Mouse (Mus musculus) mouse trophoblast stem cell (cell line): ENCODE data around the gene Plpp6.
"Not testable (repeated sequence)": the region's sequence is repeated elsewhere in the genome, so short reads cannot be mapped to it uniquely, and the experiment has no call there.

Experiments
- in situ Hi-C, 2 experiments: fragments of 300-500 bp; cut with MseI, MboI; formaldehyde crosslinking; loops; 2 replicates in 1 of 2; 3 replicates in 1 of 2; pipeline ENCODE4 v1.15.1; 2025

Gene Plpp6

DNA sequence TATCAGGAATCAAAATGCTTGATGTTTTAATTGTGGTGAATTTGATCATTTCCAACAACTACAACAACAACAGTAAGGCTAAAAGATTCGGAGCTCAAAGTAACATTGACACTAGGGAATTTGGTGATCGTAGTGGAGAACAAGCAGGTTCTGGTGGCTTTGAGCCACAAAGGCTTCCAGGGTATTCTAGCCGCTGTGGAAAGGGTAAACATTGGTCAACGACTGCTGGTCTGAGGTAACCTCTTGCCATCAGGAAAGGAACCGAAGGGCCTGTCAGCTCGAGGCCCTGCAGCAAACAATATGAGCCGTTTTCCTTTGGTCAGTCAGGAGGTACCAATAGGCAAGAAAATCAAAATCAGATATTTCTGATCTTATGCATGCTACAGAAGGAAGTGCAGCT, 18.9 kb downstream of the Plpp6 start:
- in situ Hi-C loops = no loop called here

GRCm38 (mm10) chr19:28989515-28989914, 25.8 kb downstream of the Plpp6 start:
- in situ Hi-C loops = no loop called here

GRCm38 (mm10) chr19:28990194-28990589, 26.4 kb downstream of the Plpp6 start, which contains the start of gene Cdc37l1:
TSS of gene Cdc37l1 (plus strand) at chr19:28990352.
- in situ Hi-C loops = no loop called here

GRCm38 (mm10) chr19:28990590-28991221, 27.0 kb downstream of the Plpp6 start:
- in situ Hi-C loops = no loop called here

DNA sequence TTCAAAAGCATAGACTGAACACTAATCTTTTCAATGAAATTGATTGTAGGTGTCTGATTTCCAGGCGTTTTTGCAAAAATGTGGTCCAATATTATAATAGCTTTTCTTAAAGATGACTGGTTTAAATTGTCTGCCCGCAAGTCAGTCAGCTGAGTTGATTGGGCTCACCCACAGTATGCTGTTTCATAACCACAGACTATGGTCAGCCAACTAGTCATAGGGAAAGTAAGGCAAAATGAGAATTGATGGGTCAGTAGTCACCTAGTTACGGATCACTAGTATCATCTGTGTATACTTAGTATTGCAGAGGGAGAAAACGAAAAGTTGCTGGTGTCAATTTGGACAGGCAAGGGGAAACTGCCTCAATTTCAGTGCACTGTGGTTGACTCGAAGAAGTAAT, 27.6 kb downstream of the Plpp6 start:
- in situ Hi-C loops = no loop called here

- in situ Hi-C loops = no loop called here
These were observed 31.1 kb downstream of the Plpp6 start for GRCm38 (mm10) chr19:28994870-28995269.

- in situ Hi-C loops = no loop called here
These were observed 31.6 kb downstream of the Plpp6 start for GRCm38 (mm10) chr19:28995366-28995765.

DNA sequence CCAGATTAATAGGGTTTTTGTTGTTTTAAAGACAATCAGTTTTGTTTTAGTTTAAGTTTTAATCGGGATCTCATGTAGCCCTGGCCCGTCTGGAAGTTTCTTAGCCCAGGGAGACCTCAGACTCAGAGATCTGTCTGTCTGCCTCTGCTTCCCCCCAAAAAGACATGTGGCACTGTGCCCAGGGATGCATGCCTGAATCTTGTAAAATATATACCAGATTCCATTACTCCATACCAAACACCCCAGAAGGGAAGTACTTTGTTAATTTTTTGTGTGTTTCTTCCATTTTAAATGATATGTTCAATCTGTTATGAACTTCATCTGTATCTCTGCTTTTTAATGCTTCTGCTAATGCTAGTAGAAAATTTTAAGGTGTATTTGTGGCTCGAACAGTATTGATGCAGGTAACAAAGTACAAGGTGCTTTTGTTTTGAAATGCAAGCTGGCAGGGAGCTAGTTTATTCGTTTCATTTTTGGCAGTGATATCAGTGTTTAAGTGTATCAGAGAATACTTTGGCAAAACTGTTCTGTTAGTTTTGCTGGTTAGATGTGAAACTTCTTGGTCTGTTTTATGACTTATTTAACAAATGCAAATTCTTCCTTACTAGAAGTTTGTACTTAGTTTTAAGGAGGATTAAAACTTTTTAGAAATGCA, 34.4 kb downstream of the Plpp6 start:
- in situ Hi-C loops = no loop called here

GRCm38 (mm10) chr19:29000321-29000720, 36.6 kb downstream of the Plpp6 start:
- in situ Hi-C loops = not testable (repeated sequence)

DNA sequence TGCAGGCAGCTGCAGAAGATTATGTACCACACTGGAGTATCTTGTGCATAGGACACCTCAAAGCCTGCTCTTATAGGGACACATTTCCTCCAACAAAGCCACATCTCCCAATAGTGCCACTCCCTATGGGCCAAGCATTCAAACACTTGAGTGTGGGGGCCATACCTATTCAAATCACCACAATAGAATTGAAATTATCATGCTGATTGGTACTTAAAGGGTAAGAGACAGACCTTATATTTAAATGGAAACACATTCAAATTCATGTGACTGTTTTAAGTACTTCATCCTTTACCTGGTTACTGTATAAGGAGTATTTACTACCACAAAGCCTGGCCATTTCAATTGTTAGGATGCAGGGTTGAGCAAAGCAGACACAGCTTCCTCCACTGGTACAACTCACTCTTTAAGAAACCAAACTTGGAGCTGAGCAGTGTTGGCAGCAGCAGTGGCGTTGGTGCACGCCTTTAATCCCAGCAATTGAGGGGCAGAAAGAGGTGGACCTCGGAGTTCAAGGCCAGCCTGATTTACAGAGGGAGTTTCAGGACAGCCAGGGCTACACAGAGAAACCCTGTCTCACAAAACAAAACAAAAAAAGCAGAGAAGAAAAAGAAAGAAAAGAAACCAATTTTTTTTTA, 44.4 kb downstream of the Plpp6 start:
- in situ Hi-C loops = no loop called here

- in situ Hi-C loops = no loop called here
These were observed 45.3 kb downstream of the Plpp6 start for GRCm38 (mm10) chr19:29009046-29009445.

- in situ Hi-C loops = no loop called here
These were observed 47.7 kb downstream of the Plpp6 start for GRCm38 (mm10) chr19:29011355-29011990.

DNA sequence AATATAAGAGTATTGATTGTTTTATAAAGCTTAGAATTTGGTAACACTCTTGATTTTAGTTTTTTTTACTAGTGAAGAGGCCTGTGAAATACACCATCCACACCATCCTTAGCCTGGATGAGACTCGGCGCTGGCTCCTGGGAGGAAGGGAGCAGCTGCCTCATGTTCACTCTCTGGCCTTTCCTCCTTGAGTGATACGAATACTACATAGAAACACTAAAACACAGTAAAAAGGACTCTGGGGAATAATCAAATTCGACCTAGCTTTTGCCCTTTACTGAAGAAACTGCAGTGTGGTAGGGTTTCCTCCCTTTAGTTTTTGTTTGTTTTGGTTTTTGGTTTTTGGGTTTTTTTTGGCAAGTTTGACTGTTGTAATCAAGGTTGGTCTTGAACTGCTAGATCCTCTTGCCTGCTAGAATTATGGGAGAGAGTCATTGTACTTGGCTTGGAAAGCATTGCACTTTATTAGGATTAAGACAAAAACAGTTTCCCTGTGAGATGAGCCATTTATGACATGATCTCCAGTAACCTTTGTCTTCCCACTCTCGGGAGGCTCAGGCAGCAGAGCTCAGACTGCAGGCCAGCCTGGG, 50.8 kb downstream of the Plpp6 start:
- in situ Hi-C loops = no loop called here

DNA sequence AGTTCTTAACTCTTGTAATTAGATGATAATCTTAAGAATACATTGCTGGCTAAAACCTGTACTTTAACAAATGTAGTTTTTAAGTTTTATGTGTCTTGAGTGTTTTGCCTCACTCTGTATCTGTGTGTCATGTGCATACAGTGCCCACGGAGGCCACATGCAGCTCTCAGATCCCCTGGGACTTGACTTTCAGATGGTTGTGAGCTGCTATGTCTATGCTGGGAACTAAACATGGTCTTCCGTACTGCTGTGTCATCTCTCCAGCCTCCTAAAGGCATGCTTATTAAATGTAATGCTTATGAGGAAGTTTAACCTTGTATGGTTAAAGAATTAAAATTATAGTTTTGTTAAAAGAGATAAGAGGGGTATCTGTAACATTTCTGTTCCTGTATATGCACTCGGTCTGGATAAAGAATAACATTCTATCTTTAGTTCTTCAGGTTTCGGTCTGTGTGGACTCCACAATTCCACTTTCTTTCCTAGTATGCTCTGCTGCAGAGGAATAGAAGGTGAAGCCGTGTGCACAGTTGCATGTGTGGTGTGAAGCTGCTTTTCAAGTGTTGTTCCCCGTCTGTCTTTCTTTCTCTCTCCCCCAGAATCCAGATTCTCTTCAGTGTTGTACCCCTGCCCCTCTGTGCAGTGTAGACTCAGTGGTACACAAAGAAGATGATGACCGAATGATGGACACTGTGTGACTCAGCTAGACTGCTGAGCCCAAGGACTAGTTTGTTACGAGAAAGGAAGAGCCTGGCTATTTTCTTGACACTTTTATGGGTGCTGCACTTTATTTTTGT, 51.9 kb downstream of the Plpp6 start:
- in situ Hi-C loops = no loop called here

DNA sequence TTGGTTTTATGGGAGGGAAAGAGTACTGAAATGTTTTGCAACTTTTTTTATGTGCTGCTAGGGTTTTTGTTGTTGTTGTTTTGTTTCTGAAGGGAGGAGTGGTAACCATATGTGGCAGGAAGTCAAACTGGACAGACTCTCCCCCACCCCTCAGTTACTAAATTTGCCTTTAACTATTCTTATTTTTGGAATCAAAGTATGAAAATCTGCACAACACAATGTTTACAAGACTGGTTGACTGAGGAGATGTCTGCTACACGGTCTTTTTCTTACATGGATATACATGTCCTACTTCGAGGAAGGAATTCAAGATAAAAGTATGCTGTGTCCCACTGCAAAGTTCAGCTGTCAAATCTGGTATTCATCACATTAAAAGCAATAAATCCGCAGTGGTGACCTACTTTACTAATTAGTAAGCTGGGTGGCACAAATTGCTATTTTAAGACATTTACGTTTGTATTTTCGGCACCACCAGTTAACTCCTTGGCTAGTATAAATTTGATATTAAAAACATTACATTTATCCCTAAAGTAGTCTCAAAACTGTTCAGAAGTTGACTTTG, 52.5 kb downstream of the Plpp6 start:
- in situ Hi-C loops = no loop called here
